Mouse (Mus musculus) urinary bladder, postnatal 10 days (tissue): Measurements from ENCODE around the gene Plekho2.

Experiments used
- DNase-seq: peaks from one replicate; pipeline ENCODE4 v3.0.0; 2022; ENCODE audit warnings: low spot score

Gene Plekho2

GRCm38 (mm10) chr9:65586406-65587269, 6.8 kb upstream of the Plekho2 start, which contains the start of gene Pif1:
Gene Pif1 (plus strand): TSS chr9:65587160.
- no peak for DNase-seq

GRCm38 (mm10) chr9:65583045-65583444, 3.2 kb upstream of the Plekho2 start:
- no peak for DNase-seq

GRCm38 (mm10) chr9:65580401-65581256, 789 bp upstream of the Plekho2 start:
- no peak for DNase-seq

- no peak for DNase-seq
Observed at GRCm38 (mm10) chr9:65578801-65579249, 1.0 kb downstream of the Plekho2 start.

- DNase-seq, result no peak
Observed at GRCm38 (mm10) chr9:65577511-65578196, 2.2 kb downstream of the Plekho2 start.

GRCm38 (mm10) chr9:65576861-65577510, 2.9 kb downstream of the Plekho2 start:
- DNase-seq, result no peak

- DNase-seq, result no peak
Observed at GRCm38 (mm10) chr9:65575393-65576196, 4.2 kb downstream of the Plekho2 start.

- DNase-seq, result no peak
Observed at GRCm38 (mm10) chr9:65574513-65575392, 5.1 kb downstream of the Plekho2 start.

- DNase-seq, result no peak
Observed at GRCm38 (mm10) chr9:65572837-65573236, 7.0 kb downstream of the Plekho2 start.

GRCm38 (mm10) chr9:65569491-65569971, 10.3 kb downstream of the Plekho2 start:
- no peak for DNase-seq

GRCm38 (mm10) chr9:65568787-65569186, 11.1 kb downstream of the Plekho2 start:
- no peak for DNase-seq

GRCm38 (mm10) chr9:65564698-65565097, 15.1 kb downstream of the Plekho2 start:
- no peak for DNase-seq

- no peak for DNase-seq
Observed at GRCm38 (mm10) chr9:65563073-65563472, 16.8 kb downstream of the Plekho2 start.

- no peak for DNase-seq
Observed at GRCm38 (mm10) chr9:65562081-65562506, 17.7 kb downstream of the Plekho2 start.

GRCm38 (mm10) chr9:65561016-65561415, 18.8 kb downstream of the Plekho2 start:
- DNase-seq, result no peak

GRCm38 (mm10) chr9:65558806-65559205, 21.0 kb downstream of the Plekho2 start:
- DNase-seq, result no peak

GRCm38 (mm10) chr9:65556979-65557378, 22.9 kb downstream of the Plekho2 start:
- no peak for DNase-seq

- no peak for DNase-seq
Observed at GRCm38 (mm10) chr9:65556349-65556748, 23.5 kb downstream of the Plekho2 start.

GRCm38 (mm10) chr9:65555621-65556020, 24.2 kb downstream of the Plekho2 start:
- DNase-seq, result no peak

GRCm38 (mm10) chr9:65555001-65555405, 24.8 kb downstream of the Plekho2 start:
- DNase-seq, result no peak
